Mouse (Mus musculus) hindlimb bud, embryonic 11.5 days (tissue): Measurements from ENCODE around the gene F12.
A peak's percentile ranks its signal among the peaks of the same experiment; 100 is the strongest.
"Not testable (repeated sequence)": the region's sequence is repeated elsewhere in the genome, so short reads cannot be mapped to it uniquely, and the experiment has no call there.

Experiments used
- DNase-seq: peaks from one replicate; pipeline ENCODE4 v3.0.0-alpha.2; 2012; ENCODE audit warnings: low read depth, low spot score; ENCODE audit errors: extremely low spot score

F12 gene

DNA sequence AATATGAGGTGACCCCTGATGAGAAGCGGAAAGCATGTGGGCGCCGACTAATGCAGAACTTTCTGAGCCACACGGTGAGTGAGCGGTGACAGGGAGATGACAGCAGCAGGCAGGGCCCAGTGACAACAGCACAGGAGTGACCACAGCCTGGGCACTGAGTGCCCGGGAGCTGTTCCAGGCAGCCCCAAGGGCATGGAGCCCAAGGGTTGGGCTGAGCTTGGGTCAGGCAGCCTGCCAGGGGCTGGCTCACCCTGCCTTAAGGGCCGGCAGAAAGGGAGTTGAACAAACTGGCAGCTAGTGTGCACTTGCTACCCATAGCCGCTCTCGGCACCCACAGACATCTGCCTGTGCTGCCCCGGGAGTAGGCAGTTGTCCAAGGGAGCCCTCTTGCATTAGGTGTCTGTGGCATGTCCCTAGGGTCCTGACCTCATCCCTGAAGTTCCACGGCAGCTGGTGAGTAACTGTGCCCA lies 24.0 kb upstream of the F12 start:
- no peak for DNase-seq

DNA sequence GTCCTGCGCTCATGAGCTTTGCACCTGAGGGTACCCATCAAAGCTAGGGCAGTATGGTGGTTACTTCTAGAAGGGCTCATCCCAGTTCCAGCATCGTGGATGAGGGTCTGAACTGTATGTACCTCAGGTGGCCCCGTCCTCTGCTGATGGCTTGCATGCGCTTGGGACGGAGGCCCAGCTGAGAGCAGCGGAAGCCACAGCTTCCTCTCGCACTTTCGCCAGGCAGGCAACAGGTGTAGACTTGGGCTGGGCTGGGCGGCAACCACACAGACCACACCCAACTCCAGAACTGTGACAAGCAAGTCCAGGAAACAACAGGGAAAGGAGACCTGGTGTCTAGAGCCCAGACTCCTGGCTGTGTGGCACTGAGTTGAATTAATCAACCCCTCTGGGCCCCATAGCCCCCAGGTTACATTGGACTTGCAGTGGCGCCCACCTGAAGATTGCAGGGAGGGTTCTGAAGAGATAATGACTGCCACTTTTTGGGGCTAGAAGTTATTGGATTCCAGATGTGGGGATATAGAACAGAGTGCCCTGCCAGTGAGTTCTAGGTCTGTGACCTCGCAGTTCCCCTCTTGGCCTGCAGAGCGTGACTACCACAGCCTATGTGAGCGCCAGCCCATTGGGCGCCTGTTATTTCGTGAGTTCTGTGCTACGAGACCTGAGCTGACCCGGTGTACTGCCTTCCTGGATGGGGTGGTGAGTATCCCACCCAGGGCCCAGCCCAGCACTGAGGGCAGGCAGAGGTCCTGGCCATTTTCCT lies 23.3 kb upstream of the F12 start:
- DNase-seq, result no peak

DNA sequence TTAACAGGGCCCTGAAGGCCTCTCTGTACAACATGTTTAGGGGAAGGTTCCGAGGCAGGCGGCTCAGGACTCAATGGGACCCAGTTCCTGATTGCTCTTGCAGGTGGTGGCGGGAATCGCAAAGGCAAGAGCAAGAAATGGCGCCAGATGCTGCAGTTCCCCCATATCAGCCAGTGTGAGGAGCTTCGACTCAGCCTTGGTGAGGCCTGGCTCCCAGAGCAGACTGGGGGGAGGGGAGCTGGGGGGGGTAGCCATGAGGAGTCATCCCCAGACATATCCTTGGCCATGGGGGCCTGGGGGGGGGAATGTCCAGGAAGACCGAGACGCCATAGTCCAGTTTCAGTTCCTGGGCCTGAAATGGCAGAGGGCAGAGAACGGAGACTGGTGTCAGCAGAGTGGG lies 22.6 kb upstream of the F12 start:
- no peak for DNase-seq

DNA sequence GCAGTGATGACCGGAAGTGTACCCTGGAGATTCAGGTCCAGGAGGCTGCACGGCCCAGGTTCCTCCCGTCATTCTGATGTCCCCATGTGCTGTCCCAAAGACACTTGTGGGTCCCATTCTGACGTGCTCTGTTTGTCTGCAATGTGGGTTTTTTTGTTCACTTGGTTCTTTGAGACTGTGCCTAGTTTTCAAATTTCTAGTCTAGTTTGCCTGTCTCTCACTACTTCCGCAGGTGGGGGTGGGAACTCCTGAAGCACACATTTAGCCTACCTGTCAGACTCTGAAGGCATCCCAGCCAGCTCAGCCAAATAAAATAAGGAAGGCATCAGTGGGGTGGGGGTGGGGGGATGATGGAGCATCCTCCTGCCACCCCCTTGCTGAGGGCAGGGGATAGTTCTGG lies 21.5 kb upstream of the F12 start:
- DNase-seq, result no peak

DNA sequence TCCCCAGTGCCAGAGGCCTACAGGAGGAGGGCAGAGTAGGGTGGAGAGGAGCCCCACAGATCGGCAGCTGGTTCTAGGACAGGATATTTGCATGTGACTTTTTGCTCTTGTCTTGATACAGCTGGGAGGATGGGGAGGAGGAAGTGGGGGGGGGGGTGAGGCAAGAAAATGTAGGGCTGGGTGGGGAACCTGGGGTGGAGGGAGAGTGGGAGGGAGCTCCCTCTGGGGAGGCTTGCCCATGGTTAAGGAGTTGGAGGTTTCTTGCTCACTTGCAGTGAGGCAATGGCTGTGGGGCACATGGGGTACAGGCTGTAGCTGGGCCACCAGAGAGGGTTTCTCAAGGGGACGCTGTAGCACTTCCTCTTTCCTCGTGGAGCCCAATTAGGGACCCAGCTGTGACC lies 20.9 kb upstream of the F12 start:
- no peak for DNase-seq

DNA sequence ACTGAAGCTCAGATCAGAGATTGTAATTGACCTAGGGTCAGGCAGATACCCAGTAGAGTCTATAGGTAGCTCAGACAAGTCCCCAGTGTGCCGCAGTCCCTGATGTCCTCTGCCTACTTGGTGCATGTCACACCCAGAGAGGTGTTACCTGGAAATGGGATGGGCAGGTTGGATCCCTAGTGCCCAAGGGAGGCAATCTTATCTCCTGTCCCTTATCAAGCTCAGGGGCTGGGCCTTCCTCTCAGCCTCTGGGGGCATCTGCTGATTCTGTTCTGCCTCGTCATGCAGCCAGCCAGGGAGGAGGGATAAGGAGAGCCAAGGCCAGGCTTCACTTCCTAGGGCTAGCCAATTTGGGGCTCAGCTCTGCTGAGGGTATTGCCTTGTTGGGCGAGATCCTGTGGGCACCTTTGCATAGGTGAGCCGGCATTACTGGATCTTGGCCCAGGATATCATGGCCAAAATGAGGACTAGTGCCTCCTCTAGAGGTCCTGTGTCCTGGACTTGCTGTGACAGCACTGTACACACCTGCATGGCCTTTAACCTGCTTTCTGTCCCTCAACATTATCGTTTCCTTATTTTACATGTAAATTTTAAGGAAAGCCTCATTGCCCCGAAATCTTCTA lies 20.0 kb upstream of the F12 start:
- no peak for DNase-seq

DNA sequence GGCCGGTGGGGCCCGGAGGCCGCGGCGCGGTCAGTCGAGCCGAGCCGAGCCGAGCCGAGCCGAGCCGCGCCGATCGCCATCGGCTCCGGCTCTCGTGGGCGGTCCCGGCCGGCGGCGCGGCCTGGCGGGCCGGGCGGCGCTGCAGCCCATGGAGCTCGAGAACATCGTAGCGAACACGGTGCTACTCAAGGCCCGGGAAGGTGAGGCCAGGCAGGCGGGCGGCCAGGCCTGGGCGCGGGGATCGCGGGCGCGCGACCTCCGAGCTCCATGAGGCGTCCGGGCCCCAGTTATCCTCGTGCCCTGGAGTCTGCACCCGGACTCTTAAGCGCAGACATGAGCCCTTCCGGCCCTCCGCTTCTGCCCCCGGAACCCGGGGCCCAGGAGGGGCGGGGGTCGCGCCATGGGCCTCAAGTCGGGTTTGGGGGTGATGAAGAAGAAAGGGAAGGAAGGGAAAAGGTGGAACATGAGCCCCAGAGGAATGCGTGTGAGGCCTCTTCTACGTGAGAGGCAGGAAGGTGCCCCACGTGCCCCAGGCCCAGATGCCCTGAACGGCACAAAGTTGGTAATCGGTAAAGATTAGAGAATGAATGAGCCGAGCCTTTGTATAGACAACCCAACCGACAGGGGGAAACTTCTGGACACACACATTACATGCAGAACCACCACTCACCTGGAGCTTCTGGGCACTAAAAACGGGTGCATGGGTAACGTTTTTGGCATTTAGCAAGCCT lies 18.9 kb upstream of the F12 start:
- DNase-seq, result no peak

DNA sequence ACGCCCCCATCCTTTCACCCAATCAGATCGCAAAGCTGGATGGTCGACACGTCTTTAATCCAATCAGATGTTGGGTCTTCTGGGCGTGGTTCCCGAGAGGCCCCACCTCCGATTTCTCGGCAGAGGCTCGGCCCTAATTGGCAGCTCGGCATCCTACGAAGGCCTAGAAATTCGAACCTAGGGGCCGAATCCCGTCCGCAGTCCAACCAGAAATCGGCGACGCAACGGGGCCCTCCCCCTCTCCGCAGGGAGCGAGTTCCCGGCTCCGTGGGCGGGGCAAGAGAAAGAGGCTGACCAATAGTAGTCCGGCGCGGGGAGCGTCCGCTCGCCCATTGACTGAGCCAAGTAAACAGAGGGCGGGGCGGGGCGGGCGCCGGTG lies 18.3 kb upstream of the F12 start, which contains the start of gene Grk6:
Grk6 (plus strand) TSS at position 136 of the 379 bp plus-strand sequence.
- peak; percentile 97 for DNase-seq

DNA sequence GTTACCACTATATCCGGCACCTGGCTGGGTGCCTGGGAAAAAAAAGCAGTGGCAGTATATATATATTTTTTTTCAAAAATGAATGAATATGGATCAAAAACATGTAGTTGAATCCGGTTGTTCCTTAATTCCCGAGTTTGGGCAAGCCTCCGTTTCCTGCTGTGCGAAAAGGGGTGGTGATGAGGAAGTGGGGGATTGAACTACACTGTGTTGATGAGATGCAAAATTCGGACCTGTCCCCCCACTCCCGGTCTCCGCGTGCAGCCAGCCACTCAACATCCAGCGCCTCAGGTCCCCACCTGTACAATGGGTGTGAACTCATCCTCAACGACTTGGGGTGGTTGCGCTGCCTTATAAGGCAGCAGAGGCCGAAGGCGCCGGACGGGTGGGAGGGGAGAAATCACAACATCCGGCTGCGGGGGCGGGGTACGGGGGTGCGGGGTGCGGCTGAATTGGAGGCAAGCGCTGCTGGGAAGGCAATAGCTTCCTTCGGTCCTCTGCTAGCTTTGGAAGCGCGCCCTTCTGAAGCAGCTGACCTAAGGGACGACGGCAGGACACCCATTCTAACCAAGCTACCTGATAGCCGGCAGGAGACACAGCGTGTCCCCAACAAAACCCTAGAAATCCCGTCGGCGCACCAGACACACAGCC lies 17.8 kb upstream of the F12 start:
- DNase-seq, result no peak

DNA sequence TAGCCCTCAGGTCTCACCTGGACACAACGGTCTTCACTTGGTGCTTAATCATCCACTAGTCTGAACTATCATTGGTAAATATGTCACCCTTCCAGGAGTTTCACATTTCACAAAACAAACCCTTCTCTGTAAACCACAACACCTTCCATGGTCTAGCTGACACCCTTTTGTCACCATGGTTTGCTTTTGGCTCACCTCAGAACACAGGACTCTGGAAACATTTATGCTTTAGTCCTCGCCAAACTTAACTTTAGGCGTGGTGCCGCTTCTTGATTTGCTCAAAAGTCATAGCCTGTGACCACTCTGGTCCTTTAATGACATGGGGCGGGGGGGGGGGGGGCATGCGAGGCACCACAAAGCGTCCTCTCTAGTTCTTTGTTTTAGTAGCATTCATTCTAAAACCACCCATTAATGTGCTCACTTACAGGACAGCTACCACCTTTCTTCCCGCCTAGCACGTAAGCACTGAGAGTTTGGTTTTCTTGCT lies 17.2 kb upstream of the F12 start:
- DNase-seq, result no peak

DNA sequence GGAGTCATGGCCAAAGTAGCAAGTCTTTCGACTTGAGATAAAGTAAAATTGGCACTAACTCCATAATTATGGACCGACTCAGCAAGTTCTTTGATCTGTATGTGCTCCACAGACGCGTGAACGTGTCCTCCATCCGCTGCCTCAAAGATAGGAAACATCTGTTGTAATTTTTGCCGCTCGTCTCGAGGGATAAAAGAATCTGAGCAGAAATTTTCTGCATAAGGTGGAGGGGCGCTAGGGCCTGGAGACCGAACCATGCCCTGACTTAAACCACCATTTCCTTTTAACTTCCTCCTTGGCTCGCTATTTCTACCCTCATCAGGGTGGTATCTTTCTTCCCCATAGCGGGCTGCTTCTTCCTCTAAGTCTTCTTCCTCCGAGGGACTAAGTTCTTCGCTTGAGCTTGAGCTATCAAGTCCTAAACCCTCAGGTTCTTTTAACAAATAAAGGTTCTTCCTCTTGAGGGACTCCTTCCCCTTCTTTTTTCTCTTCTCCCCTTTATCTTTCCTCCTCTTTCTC lies 10.6 kb upstream of the F12 start:
- DNase-seq, result not testable (repeated sequence)

DNA sequence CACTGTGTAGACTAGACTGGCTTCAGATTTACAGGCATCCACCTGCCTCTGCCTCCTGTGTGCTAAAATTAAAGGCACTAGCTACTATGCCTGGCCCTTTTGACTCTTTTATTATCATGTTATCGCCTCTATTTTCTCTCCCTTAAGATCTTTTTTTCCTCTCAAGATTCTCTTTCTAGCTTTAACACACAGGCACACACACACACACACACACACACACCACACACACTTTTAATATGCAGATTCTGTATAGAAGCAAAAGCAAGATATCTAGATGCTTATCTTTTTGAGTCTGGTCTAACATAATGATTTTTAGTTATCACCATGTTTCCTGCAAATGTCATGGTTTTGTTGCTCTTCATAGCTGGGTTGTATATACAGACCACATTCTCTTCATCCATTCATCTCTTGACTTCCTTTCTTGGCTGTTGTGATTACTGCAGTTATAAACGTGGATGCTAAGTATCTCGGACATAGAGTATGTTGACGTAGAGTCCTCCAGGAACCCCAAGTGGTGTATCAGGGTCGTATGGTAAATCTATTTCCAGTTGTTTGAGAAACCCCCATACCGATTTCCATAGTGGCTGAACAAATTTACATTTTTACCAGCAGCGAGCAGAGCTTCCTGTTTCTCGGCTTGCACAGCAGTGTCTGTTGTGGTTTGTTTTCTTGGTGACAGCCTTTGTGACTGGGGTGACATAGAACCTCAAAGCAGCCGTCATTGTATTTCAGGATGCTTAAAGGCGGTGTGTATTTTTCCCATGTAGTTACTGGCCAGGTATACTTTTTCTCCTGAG lies 5.5 kb upstream of the F12 start:
- no peak for DNase-seq

DNA sequence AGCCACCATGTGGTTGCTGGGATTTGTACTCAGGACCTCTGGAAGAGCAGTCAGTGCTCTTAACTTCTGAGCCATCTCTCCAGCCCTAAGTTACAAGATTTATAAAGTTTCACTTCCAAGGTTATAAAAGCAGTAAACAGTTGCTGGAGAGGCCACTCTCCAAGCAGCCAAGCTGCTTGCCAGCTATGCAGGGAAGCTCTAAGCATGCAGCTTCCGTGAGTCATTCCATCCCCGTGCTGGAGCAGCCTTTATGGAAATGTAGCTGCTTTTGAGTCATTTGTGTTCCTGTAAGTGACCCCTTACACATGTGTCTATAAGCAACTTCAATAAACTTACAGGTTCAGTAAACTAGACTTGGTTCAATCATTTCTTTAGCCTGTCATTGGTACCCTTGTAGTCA lies 4.0 kb upstream of the F12 start:
- DNase-seq, result no peak

DNA sequence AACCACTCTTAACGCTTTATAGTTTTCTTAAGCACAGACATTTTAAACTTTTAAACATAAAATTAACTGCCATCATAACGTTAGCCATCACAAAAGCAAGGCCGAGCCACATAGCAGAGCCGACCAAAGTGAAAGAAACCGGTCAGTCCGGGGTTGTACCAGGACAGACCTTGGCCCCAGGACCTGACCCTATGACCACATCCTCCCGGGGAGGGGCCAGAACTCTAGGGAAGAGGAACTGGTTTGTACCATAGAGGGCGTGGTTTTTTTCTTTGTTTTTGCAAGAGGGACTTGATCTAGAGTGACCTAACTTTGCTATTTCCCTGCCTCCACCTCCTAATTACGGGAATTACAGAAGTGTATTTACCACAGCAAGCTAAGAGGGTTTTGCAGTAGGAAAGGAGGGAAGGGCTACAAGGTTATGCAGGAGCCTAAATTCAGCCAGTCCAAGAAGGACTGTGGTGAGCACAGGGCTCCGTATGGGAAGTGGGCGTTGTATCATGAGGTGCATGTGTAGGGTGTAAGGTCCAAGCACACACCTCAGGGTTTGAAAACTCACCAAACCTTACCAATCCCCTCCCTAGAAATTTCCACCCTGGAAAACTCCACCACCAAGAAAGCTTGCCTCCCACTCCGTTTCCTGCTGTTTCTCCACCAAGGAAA lies 2.8 kb upstream of the F12 start:
- DNase-seq, result no peak

DNA sequence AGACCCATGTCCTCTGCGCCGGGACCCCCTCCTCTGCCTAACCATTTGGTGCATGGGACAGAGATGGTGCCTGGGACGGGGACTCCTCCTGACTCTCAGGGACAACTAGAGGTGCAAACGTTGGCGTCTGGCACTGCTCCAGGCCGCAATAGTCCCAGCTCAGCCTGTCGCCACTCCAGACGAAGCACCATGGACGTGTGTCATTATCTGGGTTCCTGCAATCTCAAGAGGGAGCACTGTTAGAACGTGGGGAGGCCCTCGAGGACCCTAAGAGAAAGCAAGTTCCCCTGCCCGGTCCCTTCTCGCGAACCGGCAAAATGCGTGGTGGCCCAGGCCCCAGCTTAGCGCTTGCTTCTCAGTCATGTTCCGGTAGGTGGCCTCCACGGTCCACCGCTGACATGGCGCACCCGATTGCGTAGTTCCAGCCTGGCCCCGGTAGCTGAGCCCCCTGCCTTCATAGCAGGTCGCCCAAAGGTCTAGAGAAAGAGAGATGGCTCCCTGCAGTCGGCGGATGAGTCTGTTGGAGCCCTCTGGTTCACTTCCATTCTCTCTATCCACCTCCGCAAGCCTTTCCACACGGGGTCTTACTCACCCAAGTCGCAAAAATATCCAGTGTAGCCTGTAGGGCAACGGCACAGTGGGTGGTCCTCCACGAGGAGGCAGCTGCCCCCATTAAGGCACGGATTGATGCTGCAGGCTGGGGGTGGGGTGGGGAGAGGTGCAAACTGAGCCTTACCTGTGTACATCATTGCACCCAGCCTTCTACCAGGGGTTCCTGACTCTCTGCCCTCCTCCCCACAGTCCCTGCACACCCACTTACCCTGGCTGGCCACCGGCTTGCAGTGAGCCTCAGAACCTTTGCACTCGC lies 5.4 kb downstream of the F12 start:
- DNase-seq, result no peak

DNA sequence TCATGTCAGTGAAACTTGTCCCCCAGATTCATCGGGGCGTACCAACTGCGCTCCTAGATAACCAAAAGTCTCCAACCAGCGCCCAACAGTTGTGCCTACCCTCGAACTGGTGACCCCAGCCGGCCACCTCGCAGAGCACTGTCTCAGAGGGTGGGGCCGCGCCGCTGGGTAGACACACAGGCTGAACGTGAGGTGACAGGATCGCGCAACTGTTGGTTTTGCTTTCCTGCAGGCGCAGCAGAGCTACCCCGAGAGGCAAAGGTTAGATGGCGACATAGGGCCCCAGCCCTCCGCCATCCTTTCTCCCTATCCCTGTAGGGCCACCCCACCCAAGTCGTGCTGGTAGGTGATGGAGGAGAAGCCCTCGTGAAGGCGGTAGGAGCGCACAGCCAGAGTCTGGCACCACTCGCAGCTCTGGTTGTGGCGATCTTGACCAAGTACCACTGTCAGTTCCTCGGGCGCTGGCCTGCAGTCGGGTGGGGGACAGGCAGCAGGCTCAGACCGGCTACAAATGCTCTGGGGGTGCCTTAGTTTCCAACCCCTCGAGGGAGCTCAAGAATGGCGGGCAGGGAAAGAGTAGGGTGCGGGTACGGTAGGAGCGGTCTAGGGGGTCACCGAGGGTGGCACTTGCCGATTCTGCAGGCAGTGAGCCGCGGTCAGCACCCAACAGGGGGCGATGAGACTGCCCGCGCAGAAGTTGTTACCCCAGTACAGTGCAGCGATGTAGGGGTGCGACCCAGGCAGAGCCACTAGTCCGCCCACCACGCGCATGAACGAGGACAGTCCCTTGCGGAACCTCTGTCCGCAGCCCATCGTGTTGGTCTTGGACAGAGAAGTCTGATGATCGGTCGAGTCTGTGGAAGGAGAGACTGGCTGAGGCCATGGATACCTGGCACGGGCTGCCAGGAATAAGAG lies 6.3 kb downstream of the F12 start:
- DNase-seq, result no peak

DNA sequence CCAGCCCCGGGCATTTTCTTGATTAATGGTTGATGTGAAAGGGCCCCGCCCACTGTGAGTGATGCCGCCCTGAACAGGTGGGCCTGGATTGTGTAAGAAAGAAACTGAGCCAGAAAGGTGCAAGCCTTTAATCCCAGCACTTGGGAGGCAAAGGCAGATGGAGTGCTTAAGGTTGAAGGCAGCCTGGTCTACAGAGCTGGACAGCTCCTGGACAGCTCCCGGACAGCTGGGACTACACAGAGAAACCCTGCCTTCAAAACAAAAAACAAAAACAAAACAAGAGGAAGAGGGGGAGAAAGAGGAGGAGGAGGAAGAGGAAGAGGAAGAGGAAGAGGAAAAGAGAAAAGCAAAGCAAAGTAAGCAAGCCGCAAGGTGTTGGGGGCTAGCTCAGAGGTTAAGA lies 7.5 kb downstream of the F12 start:
- no peak for DNase-seq

DNA sequence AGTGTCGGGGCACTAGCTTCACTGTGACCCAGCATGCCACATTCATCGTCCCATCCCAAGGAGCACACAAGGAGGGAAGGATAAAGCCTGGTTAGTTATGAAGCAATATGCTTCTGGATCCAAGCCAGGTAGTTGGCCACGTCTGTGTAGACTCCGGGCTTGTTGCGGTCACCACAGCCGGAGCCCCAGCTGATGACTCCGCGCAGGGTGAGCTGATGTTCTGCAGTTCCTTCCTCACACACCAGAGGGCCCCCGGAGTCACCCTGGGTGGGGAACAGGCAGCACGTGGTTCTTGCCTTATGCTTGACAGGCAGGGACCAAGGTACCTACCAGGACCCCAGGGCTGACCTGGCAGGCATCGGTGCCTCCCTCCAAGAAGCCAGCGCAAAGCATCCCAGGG lies 8.6 kb downstream of the F12 start:
- DNase-seq, result peak; percentile 37
